Mouse (Mus musculus) cerebral cortex, adult 2 months (tissue): ENCODE results near the gene Cuzd1.

Experiments used
- WGBS: fragments of 180-500 bp; shearing (Covaris S2); methylation state at CpG from one replicate; pipeline ENCODE4 v1.1.7; 2018; 5-methylcytosine and 5-hydroxymethylcytosine counted together

Gene Cuzd1

DNA sequence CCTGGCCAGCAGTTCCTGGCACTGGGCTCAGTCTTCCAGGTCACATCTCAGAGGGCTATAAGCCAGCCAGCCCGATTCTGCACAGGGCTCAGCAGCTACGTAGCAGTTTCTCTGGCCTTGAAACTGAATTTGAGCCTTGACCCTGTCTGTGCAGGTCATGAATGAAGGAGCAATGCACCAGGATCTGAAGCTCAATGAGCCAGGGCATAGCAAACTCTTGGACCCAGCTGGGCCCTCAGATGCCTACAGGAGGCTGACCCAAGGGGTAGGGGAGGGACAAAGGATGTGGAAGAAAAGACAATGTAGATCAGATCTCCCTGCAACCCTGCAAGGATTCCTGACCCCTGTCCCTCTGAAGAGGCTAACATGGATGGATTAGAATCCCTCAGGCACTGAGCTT lies at the start of gene Cuzd1:
Gene Cuzd1, minus strand, starts transcription at position 101 of the 400 bp plus-strand sequence.
- 80% methylated on average over 2 of the region's 2 CpGs for WGBS

DNA sequence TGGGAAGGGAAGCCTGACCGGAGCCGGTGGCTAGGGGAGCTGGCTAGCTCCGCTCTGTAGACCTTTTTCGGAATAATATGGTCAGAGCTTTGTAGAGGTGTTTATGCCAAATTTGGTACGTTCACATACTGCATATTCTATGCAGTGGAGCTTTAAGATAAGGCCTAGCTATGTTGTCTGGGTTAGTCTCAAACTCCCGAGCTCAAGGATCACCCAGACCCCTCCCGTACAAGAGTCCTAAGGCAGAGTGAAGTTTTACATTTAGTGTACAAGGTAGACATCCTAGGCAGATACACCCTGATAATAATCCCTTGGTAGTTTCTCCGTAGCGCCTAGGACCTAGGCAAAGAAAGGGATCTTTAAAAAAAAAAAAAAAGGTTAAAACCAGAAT lies 49.4 kb upstream of the Cuzd1 start:
- WGBS: 5% methylated on average over 9 of the region's 9 CpGs

GRCm38 (mm10) chr7:131370648-131371469 lies 48.8 kb upstream of the Cuzd1 start, which contains the start of gene Pstk:
Gene Pstk, plus strand, starts transcription at chr7:131371141.
- 6% methylated on average over 47 of the region's 47 CpGs for WGBS

- WGBS: 96% methylated on average over 8 of the region's 8 CpGs
Measured at GRCm38 (mm10) chr7:131364131-131364530, 42.0 kb upstream of the Cuzd1 start.

GRCm38 (mm10) chr7:131362615-131363300 lies 40.7 kb upstream of the Cuzd1 start, which contains the start of gene 2310057M21Rik:
Gene 2310057M21Rik, minus strand, starts transcription at chr7:131362759.
- WGBS: under 1% methylated on average over 55 of the region's 55 CpGs

DNA sequence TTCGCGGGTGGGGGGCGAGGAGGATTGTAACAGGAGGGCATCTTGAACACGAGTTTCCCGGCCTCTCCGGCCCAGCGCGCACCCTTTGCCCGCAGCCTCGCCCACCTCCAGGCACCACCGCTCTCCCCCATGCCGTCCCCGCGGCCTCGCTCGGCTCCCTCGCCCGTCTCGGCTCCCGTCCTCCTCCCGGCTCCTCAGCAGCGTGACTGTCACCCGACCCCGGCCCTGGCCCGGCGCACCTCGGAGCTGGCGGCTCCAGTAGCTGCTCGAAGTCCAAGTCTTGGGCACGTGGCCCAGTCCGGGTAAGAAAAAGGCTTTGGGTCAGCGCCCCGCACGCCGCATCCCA lies 40.1 kb upstream of the Cuzd1 start:
- under 1% methylated on average over 35 of the region's 35 CpGs for WGBS

DNA sequence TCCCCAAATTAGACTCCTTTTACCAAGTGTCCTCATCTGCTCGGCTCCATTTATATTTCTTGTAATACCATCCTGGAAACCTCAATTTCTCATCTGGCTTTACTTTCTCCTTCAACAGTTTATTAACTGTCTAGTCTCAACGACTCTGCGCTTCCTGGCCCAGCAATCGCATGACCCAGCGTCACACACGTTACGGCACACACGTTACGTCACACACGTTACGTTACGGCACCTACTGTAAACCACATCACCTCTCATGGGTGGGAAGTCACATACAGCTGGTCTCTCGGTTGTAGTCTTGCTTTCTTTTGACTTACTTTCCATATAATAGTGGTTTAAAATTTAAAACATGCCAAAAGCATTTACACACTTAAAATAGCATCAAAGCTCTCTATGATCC lies 34.0 kb upstream of the Cuzd1 start:
- 94% methylated on average over 13 of the region's 13 CpGs for WGBS

GRCm38 (mm10) chr7:131345856-131346541 lies 23.9 kb upstream of the Cuzd1 start:
- WGBS: 49% methylated on average over 7 of the region's 7 CpGs

- WGBS: 54% methylated on average over 8 of the region's 8 CpGs
Measured at GRCm38 (mm10) chr7:131337502-131338068, 15.5 kb upstream of the Cuzd1 start.

DNA sequence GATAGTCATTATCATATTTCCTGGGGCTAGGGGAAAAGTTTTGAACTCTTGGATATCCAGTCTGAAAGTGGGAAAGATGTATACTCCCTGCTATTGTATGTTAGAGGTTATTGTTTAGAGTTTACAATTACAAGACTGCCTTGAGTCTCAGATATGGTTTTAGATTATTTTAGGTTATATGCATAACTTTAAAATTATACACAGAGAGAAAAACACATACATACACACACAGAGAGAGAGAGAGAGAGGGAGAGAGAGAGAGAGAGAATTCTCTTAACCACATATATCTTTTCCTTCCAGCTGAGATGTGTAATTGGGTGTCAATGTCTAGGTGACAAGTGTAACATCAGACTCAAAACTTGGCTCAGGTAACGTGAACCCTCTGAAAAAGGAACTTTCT lies 11.5 kb upstream of the Cuzd1 start, which contains the start of gene Fam24a:
Gene Fam24a, plus strand, starts transcription at position 301 of the 400 bp plus-strand sequence.
- WGBS: 55% methylated on average over 1 of the region's 1 CpGs

DNA sequence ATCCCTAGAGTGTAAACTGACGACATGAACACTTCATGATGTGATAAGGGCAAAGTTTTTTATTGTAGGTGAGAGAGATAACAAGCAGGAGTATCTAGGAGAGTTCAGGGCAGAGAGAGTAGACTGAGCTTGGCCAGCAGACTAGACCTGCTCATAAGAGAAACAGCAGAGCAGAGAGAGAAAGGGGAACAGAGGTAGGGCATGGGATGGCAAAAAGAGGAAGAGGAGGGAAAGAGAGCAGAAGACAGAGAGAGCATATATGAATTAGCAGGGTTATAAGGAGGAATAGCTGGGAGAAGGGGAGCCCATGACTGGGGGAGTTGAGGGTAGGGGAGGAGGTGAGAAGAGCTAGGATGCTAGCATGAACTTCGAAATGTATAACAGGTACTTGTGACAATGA lies 9.6 kb upstream of the Cuzd1 start:
- 74% methylated on average over 2 of the region's 2 CpGs for WGBS

DNA sequence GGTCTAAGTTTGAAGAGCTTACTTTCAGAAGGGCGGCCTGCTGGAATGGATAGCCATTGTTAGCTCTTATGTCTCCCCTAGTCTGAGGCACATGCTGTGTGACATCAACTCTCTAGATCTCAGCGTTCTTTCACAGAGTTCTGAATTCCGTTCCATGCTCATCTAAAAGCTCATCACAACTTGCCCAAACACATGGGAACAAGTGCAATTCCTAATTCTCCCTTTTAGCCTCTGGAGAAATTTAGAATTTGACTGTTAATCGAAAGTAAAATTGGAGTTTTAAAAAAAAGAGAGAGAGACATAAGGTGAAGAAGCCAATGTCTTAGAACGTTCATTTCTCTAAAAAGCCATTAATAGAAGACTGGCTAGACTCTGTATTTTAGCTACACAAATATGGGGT lies 7.3 kb upstream of the Cuzd1 start, which contains the start of gene Fam24b:
Gene Fam24b, minus strand, starts transcription at position 101 of the 400 bp plus-strand sequence.
- WGBS: 97% methylated on average over 5 of the region's 5 CpGs

DNA sequence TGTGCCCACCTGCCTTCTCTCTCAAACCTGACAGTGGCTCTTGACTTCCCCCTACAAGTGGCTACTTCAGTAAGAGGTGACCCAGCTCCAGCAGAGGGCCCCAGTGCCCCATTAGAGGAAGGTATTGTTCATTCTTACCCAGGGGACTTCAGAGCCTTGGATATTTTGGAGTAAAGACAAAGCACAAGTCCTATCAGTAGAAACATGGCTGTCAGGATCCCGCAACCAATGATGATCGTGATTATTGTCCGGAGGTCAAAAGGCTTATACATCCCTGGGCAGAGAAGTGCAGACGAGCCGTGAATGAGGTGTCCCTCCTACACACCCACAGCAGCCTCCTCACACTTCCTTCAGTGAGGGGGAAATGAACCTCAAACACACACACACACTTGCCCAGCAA lies 5.0 kb upstream of the Cuzd1 start:
- WGBS: 90% methylated on average over 5 of the region's 5 CpGs

GRCm38 (mm10) chr7:131318340-131318739 lies 3.8 kb downstream of the Cuzd1 start:
- 58% methylated on average over 7 of the region's 7 CpGs for WGBS

DNA sequence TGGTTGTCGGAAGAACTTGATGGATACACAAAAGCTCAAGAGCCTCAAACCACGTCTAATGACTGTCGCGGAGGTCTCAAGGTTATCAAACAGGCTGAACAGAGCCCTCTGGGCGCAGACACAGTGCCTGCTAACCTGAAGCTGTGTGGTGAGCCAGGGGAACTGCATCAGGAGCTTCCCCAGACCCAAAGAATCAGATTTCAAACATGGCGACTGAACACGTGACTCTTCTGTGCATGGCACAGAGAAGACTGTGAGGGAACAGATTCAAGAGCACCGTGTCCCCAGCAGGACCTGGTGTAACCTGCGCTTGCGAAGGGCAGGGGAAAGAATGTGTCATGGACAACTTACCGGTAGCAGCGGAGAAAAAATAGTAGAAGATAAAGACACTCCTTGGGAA lies 4.5 kb downstream of the Cuzd1 start:
- WGBS: 77% methylated on average over 12 of the region's 12 CpGs

- 91% methylated on average over 7 of the region's 7 CpGs for WGBS
Measured at GRCm38 (mm10) chr7:131314493-131314892, 7.6 kb downstream of the Cuzd1 start.

- WGBS: 77% methylated on average over 5 of the region's 5 CpGs
Measured at GRCm38 (mm10) chr7:131306733-131307132, 15.4 kb downstream of the Cuzd1 start.

- 85% methylated on average over 8 of the region's 8 CpGs for WGBS
Measured at GRCm38 (mm10) chr7:131303340-131303739, 18.8 kb downstream of the Cuzd1 start.

- 73% methylated on average over 8 of the region's 8 CpGs for WGBS
Measured at GRCm38 (mm10) chr7:131297151-131297550, 24.9 kb downstream of the Cuzd1 start.

DNA sequence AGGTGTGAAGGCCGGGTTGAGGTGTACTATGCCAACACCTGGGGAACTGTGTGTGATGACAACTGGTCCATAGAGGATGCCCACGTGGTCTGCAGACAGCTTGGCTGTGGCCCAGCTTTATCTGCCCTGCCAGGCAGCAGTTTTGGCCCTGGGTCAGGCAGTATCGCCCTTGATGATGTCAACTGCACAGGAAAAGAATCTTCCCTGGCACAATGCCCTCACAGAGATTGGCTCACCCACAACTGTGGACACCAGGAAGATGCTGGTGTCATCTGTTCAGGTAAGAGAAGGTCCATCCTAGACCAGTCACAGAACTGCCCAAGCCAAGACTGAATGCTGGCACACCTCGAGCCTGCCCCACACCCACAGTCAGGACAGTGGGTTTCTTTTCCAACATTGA lies 56.2 kb downstream of the Cuzd1 start:
- 71% methylated on average over 4 of the region's 4 CpGs for WGBS

DNA sequence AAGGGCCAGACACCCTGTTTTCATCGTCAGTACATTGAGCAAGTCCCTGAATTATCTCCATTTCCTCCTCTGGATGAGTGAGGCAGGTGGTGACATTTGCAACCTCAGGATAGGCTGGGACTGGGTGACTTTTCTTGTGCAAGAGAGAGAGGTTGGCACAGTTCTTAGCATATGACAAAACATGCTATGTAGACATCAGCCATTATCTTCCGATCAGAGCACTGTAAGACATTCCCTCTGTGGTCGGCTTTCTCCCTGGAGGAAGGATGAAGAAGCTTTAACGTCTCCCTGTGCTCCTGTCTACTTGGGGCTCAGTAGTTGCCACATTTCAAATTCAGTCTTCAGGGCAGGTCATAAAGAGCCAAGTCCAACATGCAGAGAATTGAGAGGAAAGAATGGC lies 57.8 kb downstream of the Cuzd1 start:
- WGBS: 92% methylated on average over 4 of the region's 4 CpGs

GRCm38 (mm10) chr7:131260946-131261345 lies 61.1 kb downstream of the Cuzd1 start:
- WGBS: 41% methylated on average over 6 of the region's 6 CpGs
